Mouse (Mus musculus) right cerebral cortex, adult 2 months (tissue): Measurements from ENCODE around the gene Arf6.
"Not testable (repeated sequence)": the region's sequence is repeated elsewhere in the genome, so short reads cannot be mapped to it uniquely, and the experiment has no call there.

Source experiments
- DNase-seq, 2 experiments: peaks; one replicate each; pipeline ENCODE4 v3.0.0; 2021 to 2022; ENCODE audit warnings: low spot score in 2 of 2

Arf6 gene

GRCm38 (mm10) chr12:69373850-69374766, 2.2 kb downstream of the Arf6 start:
- no peak for DNase-seq

- DNase-seq: no peak
Observed at GRCm38 (mm10) chr12:69376132-69376531, 4.2 kb downstream of the Arf6 start.

GRCm38 (mm10) chr12:69377188-69377587, 5.2 kb downstream of the Arf6 start:
- no peak for DNase-seq

- DNase-seq: not testable (repeated sequence)
Observed at GRCm38 (mm10) chr12:69377636-69378035, 5.7 kb downstream of the Arf6 start.

- no peak for DNase-seq
Observed at GRCm38 (mm10) chr12:69378558-69379454, 6.9 kb downstream of the Arf6 start.

GRCm38 (mm10) chr12:69382880-69383279, 10.9 kb downstream of the Arf6 start:
- DNase-seq: no peak

GRCm38 (mm10) chr12:69384606-69385005, 12.7 kb downstream of the Arf6 start:
- DNase-seq: no peak

GRCm38 (mm10) chr12:69385542-69386280, 13.8 kb downstream of the Arf6 start:
- no peak for DNase-seq

GRCm38 (mm10) chr12:69386281-69386732, 14.4 kb downstream of the Arf6 start:
- not testable (repeated sequence) for DNase-seq

GRCm38 (mm10) chr12:69388321-69388869, 16.4 kb downstream of the Arf6 start:
- DNase-seq: no peak

- DNase-seq: peak; percentile 14 to 17
Observed at GRCm38 (mm10) chr12:69389273-69389938, 17.5 kb downstream of the Arf6 start.

- DNase-seq: peak in 1 of 2 experiments; percentile 7
Observed at GRCm38 (mm10) chr12:69390000-69390698, 18.2 kb downstream of the Arf6 start.

GRCm38 (mm10) chr12:69393076-69393475, 21.1 kb downstream of the Arf6 start:
- no peak for DNase-seq

- DNase-seq: no peak
Observed at GRCm38 (mm10) chr12:69394456-69394855, 22.5 kb downstream of the Arf6 start.

- DNase-seq: no peak
Observed at GRCm38 (mm10) chr12:69400367-69400766, 28.4 kb downstream of the Arf6 start.

- no peak for DNase-seq
Observed at GRCm38 (mm10) chr12:69400871-69401286, 28.9 kb downstream of the Arf6 start.

- DNase-seq: no peak
Observed at GRCm38 (mm10) chr12:69402100-69402499, 30.1 kb downstream of the Arf6 start.

GRCm38 (mm10) chr12:69402594-69403167, 30.7 kb downstream of the Arf6 start:
- no peak for DNase-seq

- DNase-seq: no peak
Observed at GRCm38 (mm10) chr12:69410767-69411166, 38.8 kb downstream of the Arf6 start.

GRCm38 (mm10) chr12:69411936-69412335, 40.0 kb downstream of the Arf6 start:
- no peak for DNase-seq
